Mouse (Mus musculus) myocyte (in vitro differentiated cells): ENCODE measurements at regions not wholly inside any gene's neighbourhood (a gene's known extent, or its start where the extent isn't known, plus 50 kb on each side); places are given as distances from the start of the nearest gene placed in this dataset.

Experiments used
- H3K27me3 ChIP-seq: one replicate; pipeline ENCODE4 v1.6.1; 2011; ENCODE audit not compliant: control insufficient read depth, insufficient read depth, insufficient read length
- H3K36me3 ChIP-seq: one replicate; pipeline ENCODE4 v1.6.1; 2011; ENCODE audit not compliant: control insufficient read depth, insufficient read depth
- H3K4me2 ChIP-seq: one replicate; pipeline ENCODE4 v1.6.1; 2011; ENCODE audit warnings: low read depth, control low read depth
- H3K4me3 ChIP-seq: one replicate; pipeline ENCODE4 v1.5.1; 2011; ENCODE audit warnings: mild to moderate bottlenecking, control low read depth, moderate library complexity
- H3K79me2 ChIP-seq: one replicate; pipeline ENCODE4 v1.6.1; 2011; ENCODE audit not compliant: control insufficient read depth, insufficient read depth
- H3ac ChIP-seq: one replicate; pipeline ENCODE4 v1.6.1; 2011; ENCODE audit not compliant: control insufficient read depth, insufficient read length
- CEBPB ChIP-seq: IDR thresholded peaks from 2 replicates; pipeline ENCODE4 v1.6.1; 2011; ENCODE audit warnings: mild to moderate bottlenecking, moderate library complexity; ENCODE audit not compliant: poor library complexity, insufficient read depth, severe bottlenecking
- E2F4 ChIP-seq: IDR thresholded peaks from one replicate; pipeline ENCODE4 v1.6.1; 2011; ENCODE audit warnings: mild to moderate bottlenecking, control low read depth, moderate library complexity; ENCODE audit not compliant: insufficient read depth
- MAX ChIP-seq: IDR thresholded peaks from one replicate; pipeline ENCODE4 v1.6.1; 2011; ENCODE audit warnings: low read depth, mild to moderate bottlenecking, control low read depth
- MYOD1 ChIP-seq, 3 experiments: IDR thresholded peaks; one replicate each; pipeline ENCODE4 v1.6.1; 2011; ENCODE audit warnings: control low read depth in 2 of 3, low read depth in 2 of 3, mild to moderate bottlenecking in 2 of 3, moderate library complexity in 1 of 3; ENCODE audit not compliant: insufficient read length in 2 of 3, control insufficient read depth in 1 of 3
- MYOG ChIP-seq, 3 experiments: IDR thresholded peaks; one replicate each; pipeline ENCODE4 v1.6.1; 2011; ENCODE audit warnings: control low read depth in 2 of 3, low read depth in 2 of 3, mild to moderate bottlenecking in 2 of 3; ENCODE audit not compliant: insufficient read length in 2 of 3, control insufficient read depth in 1 of 3, insufficient read depth in 1 of 3
- POLR2A ChIP-seq: IDR thresholded peaks from one replicate; pipeline ENCODE4 v1.6.1; 2011; ENCODE audit warnings: low read depth, mild to moderate bottlenecking, control low read depth, moderate library complexity; ENCODE audit not compliant: insufficient read length
- POLR2AphosphoS2 ChIP-seq: IDR thresholded peaks from one replicate; pipeline ENCODE4 v1.6.1; 2011; ENCODE audit warnings: low read depth, control low read depth; ENCODE audit not compliant: insufficient read length
- REST ChIP-seq: IDR thresholded peaks from one replicate; pipeline ENCODE4 v1.6.1; 2011; ENCODE audit warnings: mild to moderate bottlenecking, control low read depth, moderate library complexity; ENCODE audit not compliant: insufficient read depth, insufficient read length
- SRF ChIP-seq: IDR thresholded peaks from one replicate; pipeline ENCODE4 v1.6.1; 2011; ENCODE audit warnings: low read depth; ENCODE audit not compliant: control insufficient read depth, insufficient read length
- TCF12 ChIP-seq: IDR thresholded peaks from one replicate; pipeline ENCODE4 v1.6.1; 2011; ENCODE audit warnings: mild to moderate bottlenecking, control low read depth; ENCODE audit not compliant: poor library complexity, insufficient read depth, severe bottlenecking
- TCF3 ChIP-seq: IDR thresholded peaks from one replicate; pipeline ENCODE4 v1.6.1; 2011; ENCODE audit warnings: low read depth, control low read depth; ENCODE audit not compliant: insufficient read length
- USF1 ChIP-seq: IDR thresholded peaks from one replicate; pipeline ENCODE4 v1.6.1; 2011; ENCODE audit warnings: low read depth, mild to moderate bottlenecking, control low read depth, moderate library complexity

- Histone ChIP-seq H3K79me2 (no peaks in the 10 kb centered on the region), H3K4me2 (no peak overlapping the region), H3ac (no peak overlapping the region), H3K4me3 (no peak overlapping the region), H3K27me3 (no peaks in the 10 kb centered on the region), H3K36me3 (no peaks in the 10 kb centered on the region)
- TF ChIP-seq MAX: no peak
- TF ChIP-seq MYOD1 (IDR thresholded peaks at IDR 0.05; ENCODE audit: control insufficient read depth in 1 of 3, insufficient read length in 2 of 3, low read depth in 2 of 3): no peak
- no peak for TF ChIP-seq MYOG (IDR thresholded peaks at IDR 0.05; ENCODE audit: control insufficient read depth in 1 of 3, insufficient read depth in 1 of 3, insufficient read length in 2 of 3, low read depth in 2 of 3)
- no peak for TF ChIP-seq REST
- no peak for TF ChIP-seq POLR2A
- no peak for TF ChIP-seq TCF12
- TF ChIP-seq E2F4: no peak
- TF ChIP-seq CEBPB: no peak
- no peak for TF ChIP-seq TCF3
- no peak for TF ChIP-seq SRF
- no peak for TF ChIP-seq POLR2AphosphoS2
- no peak for TF ChIP-seq USF1
Measured at GRCm38 (mm10) chr13:70061363-70061945, 259.3 kb downstream of the Med10 start.

GRCm38 (mm10) chr13:70073655-70074054 is 271.5 kb downstream of the Med10 start:
- no peak overlapping the region for H3ac ChIP-seq
- H3K4me3 ChIP-seq: no peak overlapping the region
- no peaks in the 10 kb centered on the region for H3K27me3 ChIP-seq
- H3K36me3 ChIP-seq: no peaks in the 10 kb centered on the region
- no peak overlapping the region for H3K4me2 ChIP-seq
- TF ChIP-seq MYOG (IDR thresholded peaks at IDR 0.05; ENCODE audit: control insufficient read depth in 1 of 3, insufficient read depth in 1 of 3, insufficient read length in 2 of 3, low read depth in 2 of 3): no peak
- TF ChIP-seq MAX: no peak
- TF ChIP-seq SRF: no peak
- no peak for TF ChIP-seq TCF12
- no peak for TF ChIP-seq USF1
- TF ChIP-seq CEBPB: no peak
- TF ChIP-seq POLR2AphosphoS2: no peak
- no peak for TF ChIP-seq E2F4
- no peak for TF ChIP-seq MYOD1 (IDR thresholded peaks at IDR 0.05; ENCODE audit: control insufficient read depth in 1 of 3, insufficient read length in 2 of 3, low read depth in 2 of 3)
- TF ChIP-seq REST: no peak
- no peak for TF ChIP-seq TCF3
- no peak for TF ChIP-seq POLR2A
- H3K79me2 ChIP-seq: no peaks in the 10 kb centered on the region

- H3K79me2 ChIP-seq: no peaks in the 10 kb centered on the region
- TF ChIP-seq MYOD1 (IDR thresholded peaks at IDR 0.05; ENCODE audit: control insufficient read depth in 1 of 3, insufficient read length in 2 of 3, low read depth in 2 of 3) (no peak), E2F4 (no peak), TCF3 (no peak), POLR2AphosphoS2 (no peak), CEBPB (no peak), POLR2A (no peak), MYOG (IDR thresholded peaks at IDR 0.05; ENCODE audit: control insufficient read depth in 1 of 3, insufficient read depth in 1 of 3, insufficient read length in 2 of 3, low read depth in 2 of 3) (no peak), USF1 (no peak), TCF12 (no peak), REST (no peak), SRF (no peak), MAX (no peak)
- H3K27me3 ChIP-seq: no peaks in the 10 kb centered on the region
- H3K36me3 ChIP-seq: no peaks in the 10 kb centered on the region
- no peak overlapping the region for H3K4me2 ChIP-seq
- no peak overlapping the region for H3ac ChIP-seq
- H3K4me3 ChIP-seq: no peak overlapping the region
Measured at GRCm38 (mm10) chr13:70075353-70075752, 273.2 kb downstream of the Med10 start.

- Histone ChIP-seq H3K27me3 (no peaks in the 10 kb centered on the region), H3K79me2 (no peaks in the 10 kb centered on the region), H3ac (no peak overlapping the region), H3K36me3 (no peaks in the 10 kb centered on the region), H3K4me2 (no peak overlapping the region), H3K4me3 (no peak overlapping the region)
- TF ChIP-seq MYOD1 (IDR thresholded peaks at IDR 0.05; ENCODE audit: control insufficient read depth in 1 of 3, insufficient read length in 2 of 3, low read depth in 2 of 3) (no peak), MYOG (IDR thresholded peaks at IDR 0.05; ENCODE audit: control insufficient read depth in 1 of 3, insufficient read depth in 1 of 3, insufficient read length in 2 of 3, low read depth in 2 of 3) (no peak), SRF (no peak), TCF12 (no peak), MAX (no peak), REST (no peak)
Measured at GRCm38 (mm10) chr13:70081108-70081507, 278.9 kb downstream of the Med10 start.

GRCm38 (mm10) chr13:70092886-70093285 is 290.7 kb downstream of the Med10 start:
- H3K4me3 ChIP-seq: no peak overlapping the region
- no peak overlapping the region for H3ac ChIP-seq
- no peak overlapping the region for H3K4me2 ChIP-seq
- no peaks in the 10 kb centered on the region for H3K79me2 ChIP-seq
- TF ChIP-seq POLR2A (no peak), TCF3 (no peak), CEBPB (no peak)
- H3K36me3 ChIP-seq: no peaks in the 10 kb centered on the region
- H3K27me3 ChIP-seq: no peaks in the 10 kb centered on the region
